Mouse (Mus musculus) embryo, embryonic 9.5 days (tissue): ENCODE measurements around the gene Il13.

Experiments used
- DNase-seq: peaks from one replicate; pipeline ENCODE4 v3.0.0-alpha.2; 2017; ENCODE audit errors: extremely low spot score

Il13 gene

GRCm38 (mm10) chr11:53634556-53634955 is at the start of gene Il13:
TSS of gene Il13 (minus strand) at chr11:53634702.
- no peak for DNase-seq

DNA sequence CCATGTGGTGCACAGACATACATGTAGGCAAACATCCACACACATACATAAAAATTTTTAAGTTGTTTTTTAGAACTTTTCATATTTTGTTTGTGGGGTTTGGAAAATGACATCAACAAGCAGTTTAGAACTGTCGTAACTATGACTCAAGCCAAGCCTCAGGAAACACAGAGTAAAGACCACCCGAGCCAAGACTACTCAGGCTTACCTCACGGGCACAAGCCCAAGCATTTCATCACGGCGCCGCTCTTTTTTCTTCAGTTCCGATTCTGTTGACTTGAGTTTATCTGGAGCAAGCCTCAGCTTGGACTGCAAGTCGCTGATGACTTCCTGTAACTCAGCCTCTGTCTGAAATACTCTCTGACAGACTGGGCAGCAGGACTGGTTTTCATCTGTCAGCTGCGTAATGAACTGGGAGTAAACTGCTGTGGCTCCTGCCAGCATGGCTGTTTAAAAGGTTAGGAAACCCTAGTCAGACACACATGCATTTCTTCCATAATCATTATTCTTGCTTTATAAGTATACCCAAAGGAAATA is 48.6 kb upstream of the Il13 start:
- DNase-seq = no peak

DNA sequence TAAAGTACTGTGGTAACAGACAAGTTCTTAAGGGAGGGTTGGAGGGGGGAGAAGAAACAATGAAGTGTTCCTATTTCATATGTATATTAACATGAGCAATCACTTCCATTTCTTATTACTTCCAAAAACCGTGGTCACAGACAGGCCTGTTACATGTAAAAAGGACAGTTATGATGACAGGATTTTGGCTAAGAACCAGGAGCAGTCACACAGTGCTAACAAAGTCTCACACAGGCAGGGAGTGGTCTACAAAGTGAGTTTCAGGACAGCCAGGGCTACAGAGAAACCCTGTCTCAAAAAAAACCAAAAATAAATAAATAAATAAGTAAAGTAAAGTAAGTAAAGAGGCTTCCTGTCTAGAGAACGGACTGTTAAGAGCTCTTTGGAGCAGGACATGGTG is 47.7 kb upstream of the Il13 start:
- no peak for DNase-seq

GRCm38 (mm10) chr11:53681686-53682085 is 47.2 kb upstream of the Il13 start:
- no peak for DNase-seq

- no peak for DNase-seq
These were observed 45.6 kb upstream of the Il13 start for GRCm38 (mm10) chr11:53680141-53680540.

- no peak for DNase-seq
These were observed 36.9 kb upstream of the Il13 start for GRCm38 (mm10) chr11:53671414-53671813.

GRCm38 (mm10) chr11:53664091-53664490 is 29.6 kb upstream of the Il13 start:
- no peak for DNase-seq

GRCm38 (mm10) chr11:53662794-53663674 is 28.5 kb upstream of the Il13 start:
- DNase-seq = no peak

DNA sequence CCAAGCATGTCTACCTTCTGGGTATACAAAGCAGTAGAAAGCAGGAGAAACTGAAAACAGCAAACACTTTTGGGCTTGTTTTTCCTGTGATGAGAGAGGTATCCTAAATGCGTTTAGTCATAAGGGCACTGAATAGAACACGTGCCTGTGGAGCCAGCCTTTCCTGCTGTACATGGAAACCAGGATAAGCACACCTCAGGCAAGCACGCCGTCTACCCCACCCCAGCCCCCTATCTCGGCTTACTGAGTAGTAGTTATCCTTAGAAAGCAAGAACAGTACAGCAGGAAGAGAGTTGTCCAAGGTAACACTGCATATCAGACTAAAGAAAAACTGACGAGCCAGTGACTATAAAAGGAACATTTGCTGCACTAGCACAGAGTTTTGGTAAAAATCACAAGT is 23.3 kb upstream of the Il13 start:
- DNase-seq = no peak

GRCm38 (mm10) chr11:53657381-53657780 is 22.9 kb upstream of the Il13 start:
- no peak for DNase-seq

GRCm38 (mm10) chr11:53656558-53657202 is 22.2 kb upstream of the Il13 start:
- no peak for DNase-seq

- DNase-seq = no peak
These were observed 20.5 kb upstream of the Il13 start for GRCm38 (mm10) chr11:53655043-53655442.

- DNase-seq = no peak
These were observed 17.9 kb upstream of the Il13 start for GRCm38 (mm10) chr11:53652427-53652826.

- DNase-seq = no peak
These were observed 16.9 kb upstream of the Il13 start for GRCm38 (mm10) chr11:53651441-53651840.

- no peak for DNase-seq
These were observed 9.5 kb upstream of the Il13 start for GRCm38 (mm10) chr11:53644017-53644416.

DNA sequence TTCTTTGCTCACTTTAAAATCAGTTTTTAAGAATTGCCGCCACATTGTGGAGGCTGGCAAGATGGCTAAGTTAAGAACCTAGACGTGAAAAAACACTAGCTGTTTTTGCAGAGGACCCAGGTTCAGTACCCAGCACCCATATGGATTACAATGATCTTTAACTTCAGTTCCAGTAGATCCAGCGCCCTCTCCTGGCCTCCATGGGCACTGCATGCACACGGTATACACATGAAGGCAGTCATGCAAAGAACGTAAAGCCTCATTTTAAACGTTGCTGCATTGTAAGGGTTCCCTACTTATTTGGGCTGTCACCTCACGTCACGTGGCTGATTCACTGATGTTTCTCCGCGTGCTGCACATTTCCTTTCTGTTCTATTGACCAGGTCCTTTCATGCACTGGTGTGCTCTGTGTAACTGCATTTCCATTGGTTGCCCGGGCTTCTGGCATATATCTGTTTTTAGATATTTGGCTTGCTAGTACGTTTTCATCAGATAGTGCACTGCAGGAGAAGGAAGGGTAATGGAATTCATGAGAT is 8.3 kb upstream of the Il13 start:
- no peak for DNase-seq

GRCm38 (mm10) chr11:53637803-53638260 is 3.3 kb upstream of the Il13 start:
- no peak for DNase-seq

- peak; percentile 43 for DNase-seq
These were observed 2.7 kb upstream of the Il13 start for GRCm38 (mm10) chr11:53637046-53637802.

- peak; percentile 27 for DNase-seq
These were observed 1.7 kb upstream of the Il13 start for GRCm38 (mm10) chr11:53636183-53636646.

GRCm38 (mm10) chr11:53635590-53636182 is 1.2 kb upstream of the Il13 start:
- no peak for DNase-seq

DNA sequence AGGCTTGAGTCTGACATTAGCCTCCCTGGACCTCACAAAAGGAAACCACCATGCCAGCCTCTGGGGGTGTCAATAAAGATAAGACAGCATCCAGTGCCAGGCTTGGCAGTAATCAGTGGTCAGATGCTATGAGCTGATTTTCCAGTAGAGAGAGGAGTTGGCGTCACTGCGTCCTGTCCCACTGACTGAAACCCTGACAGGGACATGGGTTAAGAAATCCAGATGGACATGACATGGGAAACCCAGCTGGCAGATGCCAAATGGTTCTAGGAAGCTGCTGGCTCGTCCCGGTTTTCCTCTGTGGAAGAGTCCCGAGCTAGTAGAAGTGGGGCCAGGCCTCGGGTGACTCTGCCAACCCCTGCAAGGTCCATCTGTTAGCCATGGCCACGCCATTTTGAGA is 858 bp downstream of the Il13 start:
- no peak for DNase-seq
